Mouse (Mus musculus) monocyte, adult 5-6 weeks (primary cell): ENCODE results near the gene Piwil1. TPM values are rescaled to one million over a fixed set of nuclear protein-coding genes. Genes with fewer than 3 reads are reported as not detected.

Source experiments
- ATAC-seq: fragments of 153-309, 156-312 bp; replicated peaks from 2 replicates; pipeline ENCODE4 v1.8.0; 2017; ENCODE audit warnings: mild to moderate bottlenecking; ENCODE audit not compliant: low TSS enrichment, insufficient number of reproducible peaks, severe bottlenecking, poor library complexity, low FRiP score
- total RNA-seq: library from RNA; stranded (forward); fragments of 200-1000, 200-491, 200-594 nt; gene quantifications from 3 replicates; pipeline ENCODE4 v1.2.3, GENCODE M21; 2017

The Piwil1 gene
- not detected in 3 replicates for total RNA-seq

- no peak for ATAC-seq
Measured at GRCm38 (mm10) chr5:128702224-128702623, at the start of gene Piwil1. Gene Piwil1 (plus strand): TSS chr5:128702524.

- ATAC-seq, result no peak
Measured at GRCm38 (mm10) chr5:128656496-128657135, 45.7 kb upstream of the Piwil1 start.

- ATAC-seq, result no peak
Measured at GRCm38 (mm10) chr5:128660101-128660500, 42.2 kb upstream of the Piwil1 start.

- ATAC-seq, result no peak
Measured at GRCm38 (mm10) chr5:128662881-128663280, 39.4 kb upstream of the Piwil1 start.

GRCm38 (mm10) chr5:128663976-128664375, 38.3 kb upstream of the Piwil1 start:
- ATAC-seq, result no peak

- ATAC-seq, result no peak
Measured at GRCm38 (mm10) chr5:128665045-128665444, 37.3 kb upstream of the Piwil1 start.

GRCm38 (mm10) chr5:128667303-128667702, 35.0 kb upstream of the Piwil1 start:
- no peak for ATAC-seq

GRCm38 (mm10) chr5:128674124-128674523, 28.2 kb upstream of the Piwil1 start:
- no peak for ATAC-seq

- no peak for ATAC-seq
Measured at GRCm38 (mm10) chr5:128677373-128677772, 25.0 kb upstream of the Piwil1 start.

GRCm38 (mm10) chr5:128677861-128678260, 24.5 kb upstream of the Piwil1 start:
- no peak for ATAC-seq

- ATAC-seq, result no peak
Measured at GRCm38 (mm10) chr5:128681456-128681855, 20.9 kb upstream of the Piwil1 start.

GRCm38 (mm10) chr5:128684192-128684591, 18.1 kb upstream of the Piwil1 start:
- no peak for ATAC-seq

- no peak for ATAC-seq
Measured at GRCm38 (mm10) chr5:128684621-128685020, 17.7 kb upstream of the Piwil1 start.

GRCm38 (mm10) chr5:128687139-128687538, 15.2 kb upstream of the Piwil1 start:
- no peak for ATAC-seq

- no peak for ATAC-seq
Measured at GRCm38 (mm10) chr5:128694107-128694506, 8.2 kb upstream of the Piwil1 start.

- ATAC-seq, result no peak
Measured at GRCm38 (mm10) chr5:128694611-128695325, 7.6 kb upstream of the Piwil1 start.

- no peak for ATAC-seq
Measured at GRCm38 (mm10) chr5:128696824-128697223, 5.5 kb upstream of the Piwil1 start.

GRCm38 (mm10) chr5:128700716-128701115, 1.6 kb upstream of the Piwil1 start:
- no peak for ATAC-seq

GRCm38 (mm10) chr5:128703688-128704087, 1.4 kb downstream of the Piwil1 start:
- no peak for ATAC-seq

GRCm38 (mm10) chr5:128704134-128704904, 2.0 kb downstream of the Piwil1 start:
- ATAC-seq, result no peak
